Mouse (Mus musculus) lung, adult 10 weeks (tissue): Measurements from ENCODE around the gene Olfr148. TPM values are rescaled to one million over a fixed set of nuclear protein-coding genes. Genes with fewer than 3 reads are reported as not detected.

Source experiments
- polyA plus RNA-seq: library from polyadenylated mRNA; stranded (reverse); fragments of 350-450 nt; fragmentation: Illumina TruSeq; extraction: RNeasy Lipid Tissue Mini Kit (QIAGEN cat#74804); gene quantifications from one replicate; pipeline ENCODE4 v1.2.3, GENCODE M21; 2014; ENCODE audit warnings: low read depth, low replicate concordance; ENCODE audit not compliant: insufficient read depth

Olfr148 gene
- polyA plus RNA-seq, result not detected

DNA sequence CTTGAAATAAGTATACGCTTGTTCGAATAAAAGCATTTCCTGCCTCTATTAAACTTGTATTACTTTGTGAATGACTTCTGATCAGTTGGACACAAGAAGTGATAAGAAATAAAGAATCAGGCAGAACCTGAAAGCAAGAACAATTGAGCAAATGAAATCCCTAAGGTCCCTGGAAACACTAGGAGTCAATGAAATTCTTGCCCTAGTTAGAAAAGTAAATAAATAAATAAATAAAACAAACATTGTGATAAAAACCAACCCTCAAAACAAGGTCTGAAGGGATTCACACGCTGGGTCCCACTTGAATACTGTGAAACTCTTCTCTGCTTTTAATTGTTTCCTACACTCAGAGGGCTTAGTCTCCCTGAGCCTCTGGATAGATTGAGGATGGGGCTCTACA is at the start of gene Olfr148:
TSS of gene Olfr148 (plus strand) at position 301 of the 400 bp plus-strand sequence.

DNA sequence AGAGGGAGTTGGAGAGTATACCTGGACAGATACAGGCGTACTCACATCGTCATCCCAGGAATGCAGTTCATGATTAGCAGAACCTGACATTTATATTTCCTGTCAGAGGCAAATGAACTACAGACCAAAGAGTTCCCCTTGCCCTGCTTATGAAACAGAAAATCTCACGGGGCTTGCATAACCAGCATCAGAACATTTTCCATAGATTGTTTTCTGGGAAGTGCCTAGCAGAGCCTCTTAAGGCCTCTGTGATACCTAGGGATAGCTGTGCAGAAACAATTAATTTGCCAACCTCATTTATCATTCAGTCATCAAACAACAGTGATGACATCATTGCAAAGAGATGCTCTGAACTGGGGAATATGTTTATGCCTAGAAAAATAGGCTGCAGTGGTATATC is 35.0 kb upstream of the Olfr148 start, which contains the start of gene Olfr959:
TSS of gene Olfr959 (minus strand) at position 101 of the 400 bp plus-strand sequence.

DNA sequence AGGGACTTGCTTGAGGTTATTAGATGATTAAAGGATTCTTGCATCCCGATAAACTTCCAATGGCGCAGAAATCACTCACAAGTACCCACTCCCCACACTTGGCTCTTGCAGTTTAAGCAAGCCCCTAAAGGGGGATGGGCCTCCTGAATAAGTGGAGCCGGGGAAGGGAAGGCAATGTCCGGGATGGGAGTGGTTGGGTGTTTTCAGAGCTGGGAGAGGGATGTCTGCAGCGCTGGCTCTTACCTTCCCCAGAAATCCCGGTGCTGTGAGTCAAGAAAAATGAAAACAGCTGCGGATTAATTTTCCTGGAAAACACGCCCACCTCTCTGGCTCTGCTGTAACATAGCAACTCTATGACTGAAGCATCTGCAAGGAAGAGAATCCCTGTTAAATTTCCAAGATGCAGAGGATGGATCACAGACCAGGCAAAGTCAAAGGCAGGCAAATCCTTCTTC is 6.4 kb upstream of the Olfr148 start, which contains the start of gene AW551984:
TSS of gene AW551984 (minus strand) at position 405 of the 455 bp plus-strand sequence.

DNA sequence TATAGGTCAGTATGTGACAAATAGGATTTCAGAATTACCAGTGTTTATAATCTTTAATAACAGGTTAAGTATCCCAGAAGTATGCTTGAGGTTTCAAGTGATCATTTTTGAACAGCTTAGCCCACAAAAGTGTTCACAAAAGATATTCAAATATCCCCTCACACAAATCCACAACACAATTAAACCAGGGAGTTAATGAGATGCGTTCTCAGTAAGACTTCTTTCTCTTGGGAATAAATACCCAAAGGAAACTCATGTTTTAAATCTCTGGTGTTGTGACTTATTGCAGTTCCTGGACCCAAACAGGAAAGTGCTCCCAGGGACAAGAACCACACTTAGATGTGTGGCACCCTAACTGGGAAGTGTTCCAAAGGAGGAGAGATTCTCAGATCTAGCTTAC is 10.6 kb downstream of the Olfr148 start, which contains the start of gene Olfr960:
TSS of gene Olfr960 (plus strand) at position 301 of the 400 bp plus-strand sequence.

DNA sequence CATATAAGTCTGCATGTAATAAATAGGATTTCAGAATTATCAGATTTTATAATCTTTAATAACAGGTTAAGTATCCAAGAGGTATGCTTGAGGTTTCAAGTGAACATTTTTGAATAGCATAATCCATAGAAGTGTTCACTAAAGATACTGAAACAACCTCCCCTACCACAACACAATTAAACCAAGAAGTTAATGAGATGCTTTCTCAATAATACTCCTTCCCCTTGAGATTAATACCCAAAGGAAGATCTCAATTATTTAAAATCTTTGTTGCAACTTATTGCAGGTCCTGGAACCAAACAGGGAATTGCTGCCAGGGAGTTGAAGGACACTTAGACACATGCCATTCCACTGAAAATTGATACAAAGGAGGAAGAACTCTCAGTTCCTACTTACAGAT is 34.3 kb downstream of the Olfr148 start, which contains the start of gene Olfr961:
TSS of gene Olfr961 (plus strand) at position 301 of the 400 bp plus-strand sequence.

Other genes with a start within 250 kb of the Olfr148 start
- gene Olfr951, start 223.2 kb upstream of the Olfr148 start, polyA plus RNA-seq, result not detected
- gene Olfr952, start 183.5 kb upstream of the Olfr148 start, polyA plus RNA-seq, result not detected
- gene Olfr954, start 154.0 kb upstream of the Olfr148 start, polyA plus RNA-seq, result not detected
- gene Olfr955, start 138.7 kb upstream of the Olfr148 start, polyA plus RNA-seq, result not detected
- not detected for gene Olfr44, start 116.7 kb upstream of the Olfr148 start, polyA plus RNA-seq
- not detected for gene Olfr957, start 94.8 kb upstream of the Olfr148 start, polyA plus RNA-seq
- gene Olfr958, start 56.6 kb upstream of the Olfr148 start, polyA plus RNA-seq, result not detected
- not detected for gene Olfr959, start 35.1 kb upstream of the Olfr148 start, polyA plus RNA-seq
- gene AW551984, start 6.3 kb upstream of the Olfr148 start, polyA plus RNA-seq, result 0.23 TPM
- not detected for gene Olfr960, start 10.7 kb downstream of the Olfr148 start, polyA plus RNA-seq
- gene Olfr961, start 34.4 kb downstream of the Olfr148 start, polyA plus RNA-seq, result not detected
- gene Olfr963, start 56.5 kb downstream of the Olfr148 start, polyA plus RNA-seq, result not detected
- not detected for gene Olfr149, start 96.5 kb downstream of the Olfr148 start, polyA plus RNA-seq
- gene Olfr965, start 100.7 kb downstream of the Olfr148 start, polyA plus RNA-seq, result not detected
- gene Olfr150, start 120.3 kb downstream of the Olfr148 start, polyA plus RNA-seq, result not detected
- gene Olfr967, start 135.6 kb downstream of the Olfr148 start, polyA plus RNA-seq, result not detected
- not detected for gene Olfr968, start 172.6 kb downstream of the Olfr148 start, polyA plus RNA-seq
- gene Olfr969, start 180.3 kb downstream of the Olfr148 start, polyA plus RNA-seq, result not detected
- not detected for gene Olfr970, start 198.2 kb downstream of the Olfr148 start, polyA plus RNA-seq
- not detected for gene Olfr971, start 226.2 kb downstream of the Olfr148 start, polyA plus RNA-seq